8 mouse cellular contexts compared by ENCODE assay signal in the genomic region with DNA sequence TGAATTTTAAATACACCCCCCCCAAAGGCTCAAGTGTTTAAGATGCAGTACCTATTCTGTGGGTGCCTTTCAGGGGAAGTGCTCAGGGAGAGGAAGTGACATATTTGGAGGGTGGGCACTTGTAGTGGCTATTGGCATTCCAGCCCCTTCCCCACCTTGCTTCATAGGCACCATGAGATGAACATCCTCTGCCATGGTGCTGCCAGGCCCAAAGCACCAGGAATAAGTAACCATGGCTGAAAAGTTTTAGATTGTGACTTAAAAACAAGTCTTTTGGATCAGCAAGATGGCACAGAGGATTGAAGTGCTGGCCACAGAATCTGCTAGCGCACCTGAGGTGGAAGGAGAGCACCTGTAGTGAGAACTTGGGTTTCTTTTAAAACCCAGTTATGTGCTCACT.
A peak's percentile ranks its signal among the peaks of the same experiment; 100 is the strongest.
DNase-seq lines count a peak whose midpoint lies in the region.
"Had no signal": no experiment of that assay in that cellular context is flagged by ENCODE, and none has a peak within 500 bp of the region (broad histone marks: within the 10 kb centered on the region; RNA-seq: fewer than 3 reads in every experiment).

No protein-coding gene starts in this region.

- no peak overlapping the region for H3K27ac ChIP-seq in heart, embryonic 10.5 days

- H3K27me3 ChIP-seq in heart, embryonic 10.5 days (ENCODE audit: insufficient read depth, poor library complexity, severe bottlenecking) = no peaks in the 10 kb centered on the region
- H3K27me3 ChIP-seq: CH12.LX had no signal

- H3K4me1 ChIP-seq in heart, embryonic 10.5 days = no peaks in the 10 kb centered on the region

- intact Hi-C loops in heart, postnatal 10 days (cut with DNase I) = no loop called here
- intact Hi-C loops in heart, postnatal 25 days (cut with DNase I) = no loop called here

- no peaks in the 10 kb centered on the region for H3K9me3 ChIP-seq in heart, embryonic 10.5 days
- H3K9me3 ChIP-seq: G1E had no signal

- 89% methylated on average over 1 of the region's 1 CpGs for WGBS in heart, embryonic 10.5 days

- H3K36me3 ChIP-seq in heart, embryonic 10.5 days = no peaks in the 10 kb centered on the region
- H3K36me3 ChIP-seq: G1E had no signal

- DNase-seq in heart, adult 11 months = peak; percentile 78
- DNase-seq in heart, postnatal 10 days = no peak
- DNase-seq in heart, embryonic 10.5 days (ENCODE audit: low spot score) = peak; percentile 60
- DNase-seq in heart, postnatal 25 days (ENCODE audit: low spot score) = no peak
- DNase-seq: adrenal gland, adult 2 months; adrenal gland, adult 8-10 months had no signal

- H3K4me3 ChIP-seq in heart, embryonic 10.5 days = no peak overlapping the region

Comparison
In these comparisons a context has a peak if more than half of its experiments do, and no peak if none do; other contexts are left out.
1. DNase-seq: peak in heart, adult 11 months (single experiment) and heart, embryonic 10.5 days (single experiment); none in heart, postnatal 10 days (0 of 2) and heart, postnatal 25 days (single experiment).